Mouse (Mus musculus) v-Abl transformed pro-B cells (cell line): ENCODE measurements around the gene Herc1.

ENCODE experiments used
- in situ Hi-C, 2 experiments: fragments of 400-800 bp; cut with MboI; formaldehyde crosslinking; loops; one replicate each; pipeline ENCODE4 v1.15.1; 2025; ENCODE audit not compliant: unreplicated experiment in 2 of 2

Gene Herc1

DNA sequence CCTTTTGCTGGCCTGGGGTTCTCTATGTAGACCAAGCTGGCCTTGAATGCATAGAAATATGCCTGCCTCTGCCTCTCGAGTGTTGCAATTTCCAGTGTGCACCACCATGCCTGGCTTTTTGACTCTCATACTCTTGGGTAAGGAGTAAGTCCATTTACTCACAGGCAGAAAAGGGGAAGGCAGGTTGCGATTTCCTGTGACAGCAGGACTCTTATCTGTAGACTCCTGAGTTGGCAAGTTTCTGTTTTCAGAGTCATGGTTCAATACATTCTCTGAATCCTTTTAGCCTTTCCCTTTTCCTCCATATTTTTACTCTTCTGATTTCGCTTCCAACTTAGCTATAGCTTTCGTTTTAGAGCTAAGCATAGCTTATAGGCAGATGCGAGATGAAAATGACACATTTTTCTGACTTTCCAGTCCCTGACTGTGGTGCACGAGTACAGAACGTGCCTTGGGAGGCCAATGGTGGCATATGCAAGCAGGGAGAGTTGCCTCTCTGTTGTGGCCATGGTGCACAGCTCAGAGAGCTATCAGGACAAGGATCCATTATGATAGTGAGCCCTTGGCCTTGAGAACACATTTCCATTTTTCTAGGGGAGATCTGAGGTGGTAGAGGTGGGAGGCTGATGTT lies 2.7 kb upstream of the Herc1 start:
- in situ Hi-C loops, result no loop called here

DNA sequence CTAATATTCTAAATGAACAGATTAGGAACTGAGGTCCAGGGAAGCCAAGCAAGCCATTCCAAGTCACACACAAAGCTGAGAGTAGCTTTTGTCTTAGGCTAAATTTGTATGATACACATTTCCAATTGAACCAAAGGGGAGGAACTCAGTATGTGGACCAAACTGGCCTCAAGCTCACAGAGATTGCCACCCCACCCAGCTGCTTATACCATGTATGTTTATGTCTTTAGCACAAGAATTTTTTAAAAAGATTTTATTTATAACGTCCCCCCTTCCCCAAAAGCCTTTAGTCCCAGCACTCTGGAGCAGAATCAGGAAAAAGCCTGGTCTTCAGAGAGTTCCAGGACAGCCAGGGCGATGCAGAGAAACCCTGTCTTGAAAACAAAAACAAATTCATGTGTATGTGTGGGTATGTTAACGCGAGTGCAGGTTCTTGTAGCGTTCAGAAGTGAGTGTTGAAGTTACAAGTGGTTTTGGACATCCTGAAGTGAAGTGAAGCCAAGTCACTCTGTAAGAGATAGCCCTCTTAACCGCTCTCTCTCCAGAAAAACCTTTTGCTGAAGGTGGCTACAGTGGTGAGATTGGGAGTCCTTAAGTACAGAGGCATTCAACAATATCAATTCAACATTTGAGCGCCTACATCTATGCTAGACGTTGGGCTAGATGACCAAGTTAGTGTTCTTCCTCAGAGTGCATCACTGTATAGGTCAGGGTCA lies 948 bp upstream of the Herc1 start:
- in situ Hi-C loops, result no loop called here

DNA sequence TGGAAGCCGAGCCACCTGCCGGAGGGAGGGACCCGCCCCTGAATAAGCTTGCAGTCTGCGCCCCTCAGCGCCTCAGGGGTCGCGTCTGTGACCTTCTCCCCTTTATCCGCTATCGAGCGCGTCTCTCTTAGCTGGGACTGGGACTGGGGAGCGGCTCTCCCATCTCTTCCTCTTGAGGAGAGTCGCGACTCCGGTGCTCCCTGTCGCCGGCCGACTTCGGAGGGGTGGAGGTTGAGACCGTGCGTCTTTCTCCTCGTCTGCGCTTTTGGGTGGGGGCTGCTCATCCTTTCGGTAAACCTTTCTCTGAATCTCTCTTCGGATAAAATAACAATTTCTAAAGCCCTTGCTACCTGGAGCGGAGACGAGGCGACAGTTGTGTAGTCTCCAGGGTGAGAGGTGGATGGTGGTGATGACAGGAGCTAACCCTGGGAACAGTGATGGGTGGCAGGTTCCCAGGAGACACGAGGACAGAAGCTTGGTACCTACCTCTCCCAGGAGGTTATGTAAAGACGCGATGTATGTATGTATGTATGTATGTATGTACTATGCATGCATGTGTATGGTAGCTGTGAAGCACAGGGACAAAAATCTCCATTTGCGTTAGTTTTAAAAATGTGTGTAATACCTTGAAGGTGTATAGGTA lies 659 bp downstream of the Herc1 start:
- in situ Hi-C loops, result no loop called here

DNA sequence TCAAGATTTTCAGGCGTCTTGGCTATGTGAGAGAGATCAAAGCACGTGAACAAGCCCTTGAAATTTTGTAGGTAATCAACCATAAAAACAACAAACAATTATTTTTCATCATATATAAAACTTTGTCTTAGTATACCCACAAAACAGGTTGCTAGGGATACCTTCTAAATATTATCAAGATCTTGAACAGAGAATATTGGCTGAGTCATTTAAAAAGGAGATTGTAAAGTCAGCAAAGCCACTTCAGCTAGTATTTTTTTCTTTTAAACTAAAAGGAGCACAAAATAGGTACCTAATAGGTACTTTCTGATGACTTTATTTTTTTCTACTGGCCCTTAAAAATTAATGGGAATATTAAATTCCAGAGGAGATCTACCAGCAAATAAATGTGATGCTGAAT lies 2.5 kb downstream of the Herc1 start:
- in situ Hi-C loops, result no loop called here

DNA sequence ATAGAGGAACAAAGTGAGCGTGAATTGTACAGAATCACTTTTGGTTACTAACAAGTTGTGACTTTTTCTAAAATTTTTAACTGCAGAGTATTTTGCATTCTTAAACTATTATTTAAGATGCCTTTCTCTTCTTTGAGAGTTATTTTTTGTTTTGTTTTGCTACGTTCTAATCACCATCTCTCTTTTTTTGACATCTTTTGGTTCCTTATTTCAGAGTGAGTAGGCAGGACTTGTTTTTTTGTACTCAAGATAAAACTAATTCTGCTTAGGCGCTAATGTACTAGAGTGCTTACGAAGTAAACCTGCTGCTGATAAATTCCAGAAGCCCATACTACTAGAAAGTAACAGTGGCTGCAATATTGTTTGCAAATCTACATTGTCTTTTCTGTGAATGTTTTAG lies 8.9 kb downstream of the Herc1 start:
- in situ Hi-C loops, result no loop called here

DNA sequence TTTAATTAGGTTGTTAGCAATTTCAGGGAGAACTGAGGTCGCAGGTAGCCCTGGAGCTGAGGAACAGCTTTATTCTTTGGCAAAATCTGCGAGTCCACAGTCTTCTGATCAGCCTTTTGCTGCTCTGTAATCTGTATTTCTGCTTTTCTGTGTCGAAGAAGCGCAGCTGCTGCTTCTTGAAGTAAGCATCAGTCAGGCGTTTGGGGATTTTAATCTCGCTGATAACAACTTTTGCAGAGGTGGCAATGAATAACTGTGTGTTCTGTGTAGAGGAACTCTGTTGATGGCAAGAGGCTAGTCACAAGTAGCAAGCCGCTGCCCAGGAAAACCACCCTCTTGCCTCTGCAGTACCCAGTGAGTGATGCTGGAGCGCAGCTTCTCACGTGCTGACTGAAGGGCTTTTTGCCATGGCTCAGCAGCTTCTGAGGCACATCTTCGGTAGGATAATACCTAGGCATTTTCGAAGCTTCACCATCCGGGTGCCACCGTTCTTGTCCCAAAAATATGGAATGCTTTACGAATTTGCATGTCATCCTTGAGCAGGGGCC lies 10.0 kb downstream of the Herc1 start:
- in situ Hi-C loops, result no loop called here

DNA sequence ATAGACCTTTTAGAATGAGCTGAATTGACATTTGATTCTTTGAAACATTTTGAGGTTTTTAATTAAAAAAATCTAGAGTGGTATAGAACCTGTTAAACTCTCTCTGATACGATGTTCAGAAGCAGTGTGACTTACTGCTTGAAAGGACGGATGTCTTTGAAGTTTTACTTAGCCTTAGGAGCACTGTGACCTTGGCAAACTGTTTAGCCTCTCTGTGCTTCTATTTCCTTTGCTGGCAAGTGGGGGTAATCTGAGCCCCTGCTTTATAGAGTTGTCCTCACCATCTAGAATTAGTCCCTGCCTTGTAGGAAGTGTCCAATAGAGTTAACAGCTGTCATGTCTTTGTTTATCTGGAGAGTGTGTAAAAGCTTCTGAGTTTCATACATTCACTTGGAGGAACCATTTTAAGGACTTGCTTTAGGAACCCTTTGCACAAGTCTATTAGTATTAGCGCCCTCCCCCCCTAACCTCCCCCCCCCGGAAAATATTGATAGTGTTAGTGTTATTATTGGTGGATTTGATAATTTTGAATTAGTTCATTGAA lies 18.7 kb downstream of the Herc1 start:
- in situ Hi-C loops, result no loop called here

DNA sequence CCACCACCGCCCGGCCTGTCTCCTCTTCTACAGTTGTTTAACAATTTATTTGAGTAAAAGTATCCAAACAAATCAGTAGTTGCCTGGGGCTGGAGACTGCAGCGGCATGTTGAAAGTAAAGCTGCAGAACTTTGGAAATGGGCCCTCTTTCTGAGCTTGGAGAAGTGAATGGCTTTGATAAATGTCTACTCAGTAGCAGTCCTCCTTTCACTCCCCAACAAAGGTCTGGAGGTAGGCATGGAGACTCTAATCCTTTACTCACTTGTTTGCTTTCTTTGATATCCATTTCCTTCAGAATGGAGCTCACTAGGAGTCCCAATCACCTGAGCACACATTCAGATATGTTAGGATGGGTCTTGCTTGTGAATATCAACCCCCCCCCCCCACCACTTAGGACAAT lies 20.1 kb downstream of the Herc1 start:
- in situ Hi-C loops, result no loop called here

DNA sequence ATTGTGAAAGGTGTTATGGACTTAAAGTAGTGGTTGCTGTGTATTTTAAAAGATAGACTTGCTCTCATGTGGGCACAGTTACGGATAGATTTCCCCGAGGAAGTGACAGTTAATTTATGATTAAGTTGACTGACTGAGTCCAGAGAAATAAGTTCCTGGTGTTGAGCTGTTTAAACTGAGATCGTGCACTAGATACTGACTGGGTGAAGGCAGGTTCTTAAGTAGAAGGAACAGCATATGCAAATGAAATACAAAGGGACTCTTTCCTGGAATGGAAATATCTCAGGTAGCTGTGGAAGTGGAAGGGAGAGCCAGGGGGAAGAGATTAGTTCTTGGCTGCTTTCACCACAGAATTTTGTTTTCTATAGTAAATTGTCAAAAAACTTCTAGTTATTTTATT lies 20.6 kb downstream of the Herc1 start:
- in situ Hi-C loops, result no loop called here

DNA sequence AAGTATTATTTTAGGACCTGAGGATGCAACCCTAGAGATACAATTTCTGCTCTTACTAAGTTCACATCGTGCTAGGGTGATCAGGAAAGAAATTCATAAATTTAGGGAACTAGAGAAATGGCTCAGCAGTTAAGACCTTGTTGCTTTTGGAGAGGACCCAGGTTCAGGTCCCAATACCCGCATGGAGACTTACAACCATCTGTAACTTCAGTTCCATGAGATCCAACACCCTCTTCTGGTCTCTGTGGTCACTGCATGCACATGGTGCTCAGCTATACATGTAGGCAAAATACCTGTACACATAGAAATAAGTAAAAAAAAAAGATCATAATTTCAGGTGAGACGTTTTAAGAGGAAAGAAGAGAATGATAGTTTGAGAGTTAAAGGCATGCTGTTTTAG lies 23.2 kb downstream of the Herc1 start:
- in situ Hi-C loops, result no loop called here

DNA sequence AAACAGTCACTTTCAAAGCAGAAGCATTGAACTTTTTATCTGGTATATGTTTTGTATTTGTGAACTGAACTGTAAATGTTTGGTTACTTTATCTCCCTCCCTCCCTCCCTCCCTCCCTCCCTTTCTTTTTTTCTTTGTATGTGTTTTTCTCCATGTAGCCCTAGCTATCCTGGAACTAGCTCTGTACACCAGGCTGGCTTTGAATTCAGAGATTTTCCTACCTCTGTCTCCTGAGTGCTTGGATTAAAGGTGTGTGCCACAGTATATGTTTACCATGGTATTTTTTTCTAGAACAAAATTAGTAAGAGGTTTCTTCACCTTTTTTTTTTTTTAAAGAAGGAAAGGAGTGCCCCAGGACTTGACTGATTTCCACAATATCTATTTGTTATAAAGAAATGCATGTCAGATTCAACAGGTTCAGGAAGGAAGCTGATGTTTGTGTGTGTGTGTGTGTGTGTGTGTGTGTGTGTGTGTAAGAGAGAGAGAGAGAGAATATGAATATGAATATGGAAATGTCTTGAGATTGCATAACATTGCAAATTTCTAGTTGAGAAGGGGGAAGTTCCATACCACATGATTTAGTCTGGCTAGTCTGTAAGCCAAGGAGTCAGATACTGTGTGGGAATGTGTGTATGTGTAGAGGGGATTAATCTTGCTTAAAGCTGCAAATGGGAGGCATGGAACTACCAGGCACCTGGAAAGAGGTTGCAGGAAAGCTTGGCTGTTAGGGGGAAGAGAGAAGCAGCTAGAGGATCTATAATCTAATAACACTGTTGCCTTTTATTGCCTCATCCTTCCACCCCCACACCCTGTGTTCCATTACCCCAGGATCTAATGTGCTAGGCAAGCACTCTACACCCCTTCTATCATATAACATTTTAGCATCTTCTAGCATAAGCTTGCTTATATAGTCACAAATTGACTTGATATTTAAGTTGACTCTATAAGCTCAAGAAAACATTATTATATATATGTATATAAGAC lies 24.5 kb downstream of the Herc1 start:
- in situ Hi-C loops, result loop anchor here in 1 of 2 experiments (25.0 kb wide), 1 partner anchor 212 kb away; the partner anchor contains the start of gene Dapk2

DNA sequence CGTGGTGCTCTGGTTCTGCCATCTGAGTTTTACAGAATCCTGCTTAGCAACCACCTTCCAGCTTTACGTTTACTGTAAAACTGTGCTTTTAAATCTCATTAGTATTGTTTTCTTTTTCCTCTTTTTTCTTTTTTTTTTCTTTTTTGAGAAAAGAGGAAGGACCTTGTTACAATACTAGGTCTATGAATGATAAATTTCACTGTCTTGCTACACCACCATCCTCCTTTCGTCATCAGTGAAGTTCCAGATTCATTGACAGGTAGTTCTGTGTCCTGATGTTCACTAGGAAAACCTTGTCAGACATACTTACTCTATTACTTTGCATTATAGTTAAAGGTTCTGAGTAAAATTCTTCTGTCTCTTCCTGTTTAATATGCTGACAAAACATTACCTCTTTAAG lies 33.2 kb downstream of the Herc1 start:
- in situ Hi-C loops, result loop anchor here in 1 of 2 experiments (25.0 kb wide), 1 partner anchor 221 kb away; the partner anchor contains the start of gene Dapk2

DNA sequence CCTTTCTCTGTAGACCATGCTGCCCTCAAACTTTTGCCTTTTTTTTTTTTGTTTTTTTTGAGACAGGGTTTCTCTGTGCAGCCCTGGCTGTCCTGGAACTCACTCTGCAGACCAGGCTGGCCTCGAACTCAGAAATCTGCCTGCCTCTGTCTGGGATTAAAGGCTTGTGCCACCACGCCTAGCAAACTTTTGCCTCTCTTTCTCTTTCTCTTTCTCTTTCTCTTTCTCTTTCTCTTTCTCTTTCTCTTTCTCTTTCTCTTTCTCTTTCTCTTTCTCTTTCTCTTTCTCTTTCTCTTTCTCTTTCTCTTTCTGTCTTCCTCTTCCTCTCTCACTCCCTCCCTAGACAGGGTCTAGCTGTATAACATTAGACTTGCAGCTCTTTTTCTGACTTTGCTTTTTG lies 40.1 kb downstream of the Herc1 start:
- in situ Hi-C loops, result loop anchor here in 1 of 2 experiments (25.0 kb wide), 1 partner anchor 228 kb away; the partner anchor contains the start of gene Dapk2

DNA sequence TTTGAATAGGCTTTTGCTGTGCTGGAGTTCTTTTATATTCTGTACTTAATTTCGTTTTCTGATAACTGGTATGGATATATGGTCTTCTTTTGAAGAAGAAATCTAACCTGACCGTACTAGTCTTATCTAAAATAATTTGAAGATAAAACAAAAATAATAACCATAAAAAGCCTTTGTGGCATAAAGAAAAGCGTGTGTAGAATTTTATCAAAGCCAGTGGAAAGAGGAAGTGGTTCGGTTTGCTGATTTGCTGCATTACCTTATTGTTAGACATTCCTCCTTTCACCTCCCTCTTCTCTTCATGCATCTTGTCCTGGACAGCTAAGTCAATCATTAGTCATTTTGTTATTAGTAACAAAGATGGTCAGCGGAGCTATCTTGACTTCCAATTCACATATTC lies 43.1 kb downstream of the Herc1 start:
- in situ Hi-C loops, result loop anchor here in 1 of 2 experiments (25.0 kb wide), 1 partner anchor 231 kb away; the partner anchor contains the start of gene Dapk2

DNA sequence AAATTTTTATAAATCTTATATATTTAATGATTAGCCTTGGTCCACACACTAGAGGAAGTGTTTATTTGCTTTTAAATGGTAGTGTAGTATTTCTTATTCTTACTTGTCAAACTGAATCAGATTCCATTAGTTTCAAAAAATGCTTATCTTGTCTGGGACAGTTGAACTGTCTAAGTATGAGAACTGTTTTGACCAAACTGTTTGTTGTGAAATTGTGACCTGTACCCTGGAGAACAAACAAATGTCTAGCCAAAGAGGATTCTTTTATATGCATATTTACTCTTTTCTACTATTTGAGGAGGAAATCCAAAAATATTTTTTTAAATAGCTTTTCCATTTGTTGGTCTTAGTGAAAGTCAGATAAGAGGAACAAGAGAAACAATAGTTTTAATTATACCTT lies 73.2 kb downstream of the Herc1 start:
- in situ Hi-C loops, result loop anchor here in 1 of 2 experiments (10.0 kb wide), 1 partner anchor 139 kb away; no protein-coding TSS in a partner anchor

DNA sequence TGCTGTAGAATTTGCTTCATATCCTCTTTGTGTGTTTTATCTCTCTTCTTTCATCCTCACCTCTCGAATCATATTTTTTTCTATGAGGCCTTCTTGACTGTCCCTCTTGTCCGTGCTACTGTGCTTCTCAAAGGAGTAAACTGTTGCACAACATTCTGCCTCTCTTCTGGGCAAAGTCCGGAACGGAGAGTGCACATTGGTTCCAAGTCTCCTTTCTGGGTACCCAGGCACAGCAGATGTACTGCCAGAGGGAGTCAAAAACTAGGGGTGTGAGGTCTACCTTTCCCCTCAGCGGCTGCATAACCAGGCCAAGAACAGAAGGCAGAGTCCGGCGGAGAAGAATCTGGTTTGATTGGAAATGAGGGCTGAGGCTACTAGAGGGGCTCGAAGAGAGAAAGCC lies 89.8 kb downstream of the Herc1 start:
- in situ Hi-C loops, result no loop called here

DNA sequence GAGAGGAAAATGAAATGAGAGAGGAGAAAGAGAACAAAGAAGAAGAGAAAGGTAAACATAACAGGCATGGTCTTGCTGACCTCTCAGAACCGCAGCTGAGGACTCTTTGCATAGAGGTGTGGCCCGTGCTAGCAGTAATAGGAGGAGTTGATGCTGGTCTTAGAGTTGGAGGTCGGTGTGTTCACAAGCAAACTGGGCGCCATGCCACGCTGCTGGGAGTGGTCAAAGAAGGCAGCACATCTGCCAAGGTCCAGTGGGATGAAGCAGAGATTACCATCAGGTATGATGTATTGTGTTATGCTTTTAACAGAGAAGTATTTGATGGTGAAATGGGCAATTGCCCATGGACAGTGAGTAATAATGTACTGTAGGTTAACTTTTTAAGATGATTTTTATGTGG lies 98.0 kb downstream of the Herc1 start:
- in situ Hi-C loops, result no loop called here

DNA sequence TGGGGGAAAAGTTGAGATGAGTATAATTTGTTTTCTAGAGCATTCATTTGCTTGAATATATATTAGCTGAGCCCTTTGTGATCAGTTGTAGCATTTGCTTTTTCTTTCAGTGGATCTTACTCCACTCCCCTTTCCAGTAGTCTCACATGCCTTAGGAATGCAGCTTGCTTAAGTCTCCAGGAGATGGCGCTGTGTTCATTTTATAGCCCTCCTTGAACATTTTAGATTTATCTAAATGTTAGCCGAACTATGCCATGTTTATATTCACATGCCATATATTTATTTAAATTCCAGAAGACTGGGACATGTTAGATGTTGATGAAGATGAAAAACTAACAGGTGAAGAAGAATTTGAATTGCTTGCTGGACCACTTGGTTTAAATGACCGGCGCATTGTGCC lies 114.8 kb downstream of the Herc1 start:
- in situ Hi-C loops, result loop anchor here (5.0 to 25.0 kb wide), 5 partner anchors 227 to 472 kb away; partner anchors contain the start of gene Rps27l (in 1 of the 2)

DNA sequence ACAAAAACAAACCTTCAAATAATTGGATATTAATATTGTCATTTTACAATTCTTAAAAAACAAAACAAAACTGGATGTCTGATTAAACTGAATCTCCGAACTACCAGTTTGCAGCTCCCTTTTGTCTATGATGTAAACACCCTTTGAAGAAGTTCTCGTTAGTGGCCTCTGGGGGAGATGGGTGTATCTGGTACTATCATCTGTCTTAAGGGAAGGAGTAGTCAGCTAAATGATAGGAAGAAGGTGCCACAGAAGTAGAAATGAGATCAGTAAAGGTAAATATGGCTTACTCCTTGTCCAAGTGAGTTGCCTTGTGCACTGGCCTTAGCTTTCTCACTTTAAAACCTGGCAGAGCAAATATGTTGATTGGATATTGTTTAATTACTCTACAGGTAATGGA lies 127.5 kb downstream of the Herc1 start:
- in situ Hi-C loops, result no loop called here

DNA sequence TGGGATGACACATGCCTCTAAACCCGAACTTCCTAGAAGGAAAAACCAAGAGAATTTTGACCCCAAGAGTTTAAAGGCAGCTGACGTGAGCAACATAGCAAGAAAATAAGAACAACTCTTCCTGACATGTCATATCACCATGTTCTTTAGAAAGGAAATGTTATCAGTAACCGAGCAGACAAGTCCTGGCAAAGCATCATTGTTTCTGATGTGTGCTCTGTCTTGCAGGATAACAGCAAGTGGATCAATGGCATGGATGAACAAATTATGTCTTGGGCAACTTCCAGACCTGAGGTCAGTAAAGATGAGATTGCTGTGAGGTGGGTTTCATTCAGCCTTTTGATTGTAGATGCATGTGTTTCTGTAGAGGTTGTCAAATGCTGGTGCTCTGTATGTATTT lies 133.2 kb downstream of the Herc1 start:
- in situ Hi-C loops, result no loop called here
